Mouse (Mus musculus) yolk sac, embryonic 10.5 days (tissue): Measurements from ENCODE around the gene Hist1h4i.

ENCODE experiments used
- DNase-seq: peaks from one replicate; pipeline ENCODE4 v3.0.0-alpha.2; 2017; ENCODE audit warnings: low spot score

Gene Hist1h4i

GRCm38 (mm10) chr13:22036986-22037385, 4.2 kb downstream of the Hist1h4i start:
- DNase-seq, result no peak

- DNase-seq, result peak; percentile 69
Observed at GRCm38 (mm10) chr13:22036149-22036956, 4.8 kb downstream of the Hist1h4i start.

GRCm38 (mm10) chr13:22035267-22036148, 5.7 kb downstream of the Hist1h4i start, which contains the start of the genes Hist1h2ah and Hist1h2bk:
Gene Hist1h2ah (minus strand): TSS chr13:22035568.
Gene Hist1h2bk (plus strand): TSS chr13:22035870.
- peak; percentile 96 for DNase-seq

GRCm38 (mm10) chr13:22034443-22035266, 6.5 kb downstream of the Hist1h4i start:
- peak; percentile 71 for DNase-seq

- DNase-seq, result no peak
Observed at GRCm38 (mm10) chr13:22033741-22034442, 7.3 kb downstream of the Hist1h4i start.

- DNase-seq, result no peak
Observed at GRCm38 (mm10) chr13:22030493-22030892, 10.7 kb downstream of the Hist1h4i start.

GRCm38 (mm10) chr13:22029928-22030327, 11.2 kb downstream of the Hist1h4i start:
- peak; percentile 64 for DNase-seq

GRCm38 (mm10) chr13:22028673-22029460, 12.3 kb downstream of the Hist1h4i start:
- DNase-seq, result peak; percentile 95

- peak; percentile 87 for DNase-seq
Observed at GRCm38 (mm10) chr13:22026058-22027031, 14.8 kb downstream of the Hist1h4i start.

GRCm38 (mm10) chr13:22022241-22022640, 18.9 kb downstream of the Hist1h4i start:
- DNase-seq, result peak; percentile 81

GRCm38 (mm10) chr13:22021581-22021980, 19.6 kb downstream of the Hist1h4i start:
- peak; percentile 57 for DNase-seq

- DNase-seq, result peak; percentile 78
Observed at GRCm38 (mm10) chr13:22020901-22021339, 20.2 kb downstream of the Hist1h4i start.

GRCm38 (mm10) chr13:22019934-22020835, 21.0 kb downstream of the Hist1h4i start:
- peak; percentile 40 for DNase-seq

- DNase-seq, result peak; percentile 93
Observed at GRCm38 (mm10) chr13:22015479-22016450, 25.4 kb downstream of the Hist1h4i start.

GRCm38 (mm10) chr13:22014411-22014845, 26.7 kb downstream of the Hist1h4i start:
- DNase-seq, result peak; percentile 9

GRCm38 (mm10) chr13:22013716-22014115, 27.4 kb downstream of the Hist1h4i start:
- DNase-seq, result no peak

GRCm38 (mm10) chr13:22009642-22010041, 31.5 kb downstream of the Hist1h4i start, which contains the start of gene Prss16:
Gene Prss16 (minus strand): TSS chr13:22009742.
- DNase-seq, result no peak
